Mouse (Mus musculus): ENCODE data around the gene Tsga10ip. TPM values are rescaled to one million over a fixed set of nuclear protein-coding genes. Genes with fewer than 3 reads are reported as not detected.
"Not testable (repeated sequence)": the region's sequence is repeated elsewhere in the genome, so short reads cannot be mapped to it uniquely, and the experiment has no call there.

Tsga10ip gene
- polyA plus RNA-seq, 1 experiment from 2014 or later, result not detected

DNA sequence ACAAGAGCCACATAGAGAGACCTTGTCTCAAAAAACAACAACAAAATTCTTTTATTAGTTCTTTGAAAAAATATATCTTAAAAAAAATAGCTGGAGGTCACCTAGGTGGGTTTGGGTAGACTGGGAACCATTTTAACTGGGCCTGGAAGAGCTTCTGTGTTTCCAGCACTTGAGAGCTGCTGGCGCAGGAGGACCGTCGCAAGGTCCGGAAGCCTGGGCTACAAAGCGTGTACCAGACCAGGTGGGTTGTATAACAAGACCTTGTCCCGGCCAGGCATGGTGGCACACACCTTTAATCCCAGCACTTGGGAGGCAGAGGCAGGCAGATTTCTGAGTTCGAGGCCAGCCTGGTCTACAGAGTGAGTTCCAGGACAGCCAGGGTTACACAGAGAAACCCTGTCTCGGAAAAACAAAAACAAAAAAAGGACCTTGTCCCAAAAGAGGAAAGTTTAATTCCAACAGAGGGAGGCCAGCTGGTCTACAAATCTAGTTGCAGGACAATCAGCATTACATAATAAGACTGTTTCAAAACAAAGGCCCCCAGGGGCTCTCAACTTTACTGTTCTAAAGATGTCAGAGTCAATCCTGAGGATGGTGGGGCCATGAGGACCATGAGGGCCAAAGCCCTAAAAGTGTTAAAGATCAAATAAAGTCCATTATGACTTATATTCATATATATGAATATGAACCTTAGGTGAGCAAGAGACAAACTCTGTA lies 16.6 kb upstream of the Tsga10ip start:
- no peaks in the 10 kb centered on the region for H3K27me3 ChIP-seq (ENCODE audit: control insufficient read depth, insufficient read depth, low read length)
- peaks cover 40% of the 10 kb centered on the region for H3K36me3 ChIP-seq (replicated peaks; ENCODE audit: control insufficient read depth, insufficient read depth)
- DNase-seq (ENCODE audit: low spot score) (no peak), ATAC-seq (ENCODE audit: low FRiP score) (no peak)
- peaks cover 12% of the 10 kb centered on the region for H3K4me1 ChIP-seq (replicated peaks; ENCODE audit: control insufficient read depth, insufficient read depth, low read length)
- H3K9ac ChIP-seq, result no peak overlapping the region
- H3K4me3 ChIP-seq (replicated peaks; ENCODE audit: low read length), result no peak overlapping the region
- no peak overlapping the region for H3K4me2 ChIP-seq (replicated peaks)
- WGBS, result 97% methylated on average over 8 of the region's 8 CpGs
- H3K9me3 ChIP-seq (ENCODE audit: control insufficient read depth, low read length), result no peaks in the 10 kb centered on the region
- no peak overlapping the region for H3K27ac ChIP-seq

DNA sequence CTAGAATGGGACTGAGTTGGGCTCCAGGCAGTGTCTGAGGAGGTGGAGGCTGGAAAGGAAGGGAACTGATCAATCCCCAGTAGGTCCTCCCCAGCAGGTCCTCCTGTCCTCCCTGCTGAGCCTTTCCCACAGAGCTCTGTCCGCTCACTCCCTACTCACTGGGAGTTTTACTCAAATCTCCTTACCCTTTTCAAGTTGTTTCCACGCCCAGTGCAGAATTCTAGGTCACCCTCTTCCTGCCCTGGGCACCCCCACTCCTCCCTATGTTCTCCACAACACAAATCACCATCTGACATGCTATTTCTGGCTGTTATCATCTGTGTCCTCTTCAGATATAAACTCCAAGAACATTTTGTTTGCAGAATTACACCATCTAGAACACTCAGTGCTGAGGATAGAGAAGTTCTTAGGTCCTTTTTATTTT lies 12.2 kb upstream of the Tsga10ip start:
- H3K4me1 ChIP-seq (replicated peaks; ENCODE audit: control insufficient read depth, insufficient read depth, low read length), result no peaks in the 10 kb centered on the region
- no peak for ATAC-seq (ENCODE audit: low FRiP score)
- H3K4me3 ChIP-seq (replicated peaks; ENCODE audit: low read length), result no peak overlapping the region
- no peak for DNase-seq (ENCODE audit: low spot score)
- H3K9ac ChIP-seq, result no peak overlapping the region
- H3K4me2 ChIP-seq (replicated peaks), result no peak overlapping the region
- no peaks in the 10 kb centered on the region for H3K9me3 ChIP-seq (ENCODE audit: control insufficient read depth, low read length)
- 68% methylated on average over 2 of the region's 2 CpGs for WGBS
- H3K27me3 ChIP-seq (ENCODE audit: control insufficient read depth, insufficient read depth, low read length), result no peaks in the 10 kb centered on the region
- H3K27ac ChIP-seq, result no peak overlapping the region
- H3K36me3 ChIP-seq (replicated peaks; ENCODE audit: control insufficient read depth, insufficient read depth), result peaks cover 9% of the 10 kb centered on the region

DNA sequence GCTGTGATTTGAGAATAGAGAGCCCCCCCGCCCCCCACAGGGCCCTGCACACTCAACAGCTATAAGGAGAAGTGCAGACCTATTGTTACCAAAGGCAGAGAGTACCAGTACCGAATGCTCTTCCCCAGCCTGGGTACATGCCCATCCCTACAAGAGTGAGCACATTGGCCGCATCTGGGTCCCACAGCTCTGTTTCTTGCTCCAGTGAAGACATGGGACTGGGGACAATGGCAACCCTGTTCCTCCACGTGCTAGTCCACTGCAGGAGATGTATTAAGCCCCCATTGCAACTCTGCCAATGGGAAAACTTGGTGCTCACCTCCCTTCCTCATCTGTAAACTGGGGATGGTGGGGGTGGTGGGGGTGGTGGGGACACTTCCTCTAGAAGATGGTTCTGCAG lies 11.5 kb upstream of the Tsga10ip start:
- H3K9me3 ChIP-seq (ENCODE audit: control insufficient read depth, low read length), result no peaks in the 10 kb centered on the region
- no peak overlapping the region for H3K9ac ChIP-seq
- H3K4me2 ChIP-seq (replicated peaks), result no peak overlapping the region
- DNase-seq (ENCODE audit: low spot score) (no peak), ATAC-seq (ENCODE audit: low FRiP score) (no peak)
- no peaks in the 10 kb centered on the region for H3K4me1 ChIP-seq (replicated peaks; ENCODE audit: control insufficient read depth, insufficient read depth, low read length)
- H3K4me3 ChIP-seq (replicated peaks; ENCODE audit: low read length), result no peak overlapping the region
- H3K27me3 ChIP-seq (ENCODE audit: control insufficient read depth, insufficient read depth, low read length), result no peaks in the 10 kb centered on the region
- H3K27ac ChIP-seq, result no peak overlapping the region
- 76% methylated on average over 4 of the region's 4 CpGs for WGBS
- peaks cover 4% of the 10 kb centered on the region for H3K36me3 ChIP-seq (replicated peaks; ENCODE audit: control insufficient read depth, insufficient read depth)

DNA sequence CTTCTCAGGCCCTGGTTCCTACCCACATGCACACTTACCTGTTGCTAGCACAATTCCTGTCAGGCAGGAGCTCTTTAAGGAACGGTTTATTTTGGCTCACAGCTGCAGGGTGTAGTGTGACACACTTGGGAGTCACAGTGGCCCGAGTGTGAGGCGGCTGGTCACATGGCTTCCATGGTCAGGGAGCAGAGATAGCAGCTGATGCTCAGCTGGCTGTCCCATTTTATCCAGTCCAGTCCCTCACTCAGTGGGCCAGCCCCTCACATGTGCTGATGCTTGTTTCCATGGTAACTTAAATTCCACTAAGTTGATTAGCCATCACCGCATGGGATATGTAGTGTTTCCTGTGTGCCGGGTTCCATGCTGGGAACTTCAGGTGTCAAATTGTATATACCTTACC lies 9.6 kb upstream of the Tsga10ip start:
- Histone ChIP-seq H3K36me3 (replicated peaks; ENCODE audit: control insufficient read depth, insufficient read depth) (peaks cover 2% of the 10 kb centered on the region), H3K9ac (no peak overlapping the region), H3K4me3 (replicated peaks; ENCODE audit: low read length) (no peak overlapping the region), H3K9me3 (ENCODE audit: control insufficient read depth, low read length) (no peaks in the 10 kb centered on the region), H3K27me3 (ENCODE audit: control insufficient read depth, insufficient read depth, low read length) (no peaks in the 10 kb centered on the region), H3K27ac (no peak overlapping the region), H3K4me1 (replicated peaks; ENCODE audit: control insufficient read depth, insufficient read depth, low read length) (peaks cover 8% of the 10 kb centered on the region), H3K4me2 (replicated peaks) (no peak overlapping the region)
- no peak for DNase-seq (ENCODE audit: low spot score)
- no peak for ATAC-seq (ENCODE audit: low FRiP score)
- 58% methylated on average over 5 of the region's 5 CpGs for WGBS

DNA sequence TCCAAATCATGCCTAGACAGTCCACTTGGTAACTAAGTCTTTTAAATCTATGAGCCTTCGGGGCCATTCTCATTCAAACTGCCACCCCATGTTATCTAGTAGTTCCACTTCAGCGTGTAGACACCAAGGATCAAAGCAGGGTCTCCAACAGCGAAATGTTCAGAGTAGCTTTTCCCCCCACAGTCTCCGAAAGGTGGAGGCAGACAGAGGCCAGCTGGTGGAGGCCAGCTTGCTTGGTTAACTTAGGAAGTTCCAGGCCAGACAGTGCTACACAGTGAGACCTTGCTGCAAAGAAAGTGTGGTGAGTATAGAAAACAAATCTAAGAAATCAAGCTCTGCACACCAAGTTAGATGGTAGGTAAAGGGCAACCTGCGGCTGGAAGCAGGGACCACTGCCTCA lies 8.3 kb upstream of the Tsga10ip start:
- no peaks in the 10 kb centered on the region for H3K36me3 ChIP-seq (replicated peaks; ENCODE audit: control insufficient read depth, insufficient read depth)
- no peak overlapping the region for H3K4me2 ChIP-seq (replicated peaks)
- H3K27ac ChIP-seq, result no peak overlapping the region
- no peaks in the 10 kb centered on the region for H3K9me3 ChIP-seq (ENCODE audit: control insufficient read depth, low read length)
- ATAC-seq (ENCODE audit: low FRiP score), result no peak
- WGBS, result 93% methylated on average over 5 of the region's 5 CpGs
- DNase-seq (ENCODE audit: low spot score), result no peak
- no peak overlapping the region for H3K9ac ChIP-seq
- no peaks in the 10 kb centered on the region for H3K27me3 ChIP-seq (ENCODE audit: control insufficient read depth, insufficient read depth, low read length)
- H3K4me1 ChIP-seq (replicated peaks; ENCODE audit: control insufficient read depth, insufficient read depth, low read length), result peaks cover 12% of the 10 kb centered on the region
- H3K4me3 ChIP-seq (replicated peaks; ENCODE audit: low read length), result no peak overlapping the region

DNA sequence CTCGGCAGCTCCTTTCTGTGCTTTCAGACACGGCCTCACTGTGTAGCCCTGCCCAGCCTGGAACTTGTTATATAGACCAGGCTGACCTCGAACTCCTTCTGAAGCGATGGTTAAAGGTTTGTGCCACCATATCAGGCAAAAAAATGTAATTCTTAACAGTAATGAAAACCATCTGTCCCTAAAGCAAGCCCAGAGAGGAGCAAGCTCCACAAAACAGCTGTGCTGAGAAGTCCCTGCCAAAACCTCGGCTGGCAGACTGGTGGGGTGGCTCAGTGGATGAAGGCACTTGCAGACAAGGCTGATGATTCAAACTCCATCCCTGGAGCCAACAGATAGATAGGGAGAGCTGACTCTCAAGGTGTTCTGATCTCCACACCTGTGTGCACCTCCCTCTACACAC lies 6.7 kb upstream of the Tsga10ip start:
- WGBS, result 81% methylated on average over 5 of the region's 5 CpGs
- H3K4me2 ChIP-seq (replicated peaks), result no peak overlapping the region
- no peaks in the 10 kb centered on the region for H3K36me3 ChIP-seq (replicated peaks; ENCODE audit: control insufficient read depth, insufficient read depth)
- H3K4me3 ChIP-seq (replicated peaks; ENCODE audit: low read length), result no peak overlapping the region
- no peak for ATAC-seq (ENCODE audit: low FRiP score)
- H3K9ac ChIP-seq, result no peak overlapping the region
- no peaks in the 10 kb centered on the region for H3K9me3 ChIP-seq (ENCODE audit: control insufficient read depth, low read length)
- H3K27ac ChIP-seq, result no peak overlapping the region
- no peaks in the 10 kb centered on the region for H3K27me3 ChIP-seq (ENCODE audit: control insufficient read depth, insufficient read depth, low read length)
- H3K4me1 ChIP-seq (replicated peaks; ENCODE audit: control insufficient read depth, insufficient read depth, low read length), result peaks cover 12% of the 10 kb centered on the region
- no peak for DNase-seq (ENCODE audit: low spot score)

DNA sequence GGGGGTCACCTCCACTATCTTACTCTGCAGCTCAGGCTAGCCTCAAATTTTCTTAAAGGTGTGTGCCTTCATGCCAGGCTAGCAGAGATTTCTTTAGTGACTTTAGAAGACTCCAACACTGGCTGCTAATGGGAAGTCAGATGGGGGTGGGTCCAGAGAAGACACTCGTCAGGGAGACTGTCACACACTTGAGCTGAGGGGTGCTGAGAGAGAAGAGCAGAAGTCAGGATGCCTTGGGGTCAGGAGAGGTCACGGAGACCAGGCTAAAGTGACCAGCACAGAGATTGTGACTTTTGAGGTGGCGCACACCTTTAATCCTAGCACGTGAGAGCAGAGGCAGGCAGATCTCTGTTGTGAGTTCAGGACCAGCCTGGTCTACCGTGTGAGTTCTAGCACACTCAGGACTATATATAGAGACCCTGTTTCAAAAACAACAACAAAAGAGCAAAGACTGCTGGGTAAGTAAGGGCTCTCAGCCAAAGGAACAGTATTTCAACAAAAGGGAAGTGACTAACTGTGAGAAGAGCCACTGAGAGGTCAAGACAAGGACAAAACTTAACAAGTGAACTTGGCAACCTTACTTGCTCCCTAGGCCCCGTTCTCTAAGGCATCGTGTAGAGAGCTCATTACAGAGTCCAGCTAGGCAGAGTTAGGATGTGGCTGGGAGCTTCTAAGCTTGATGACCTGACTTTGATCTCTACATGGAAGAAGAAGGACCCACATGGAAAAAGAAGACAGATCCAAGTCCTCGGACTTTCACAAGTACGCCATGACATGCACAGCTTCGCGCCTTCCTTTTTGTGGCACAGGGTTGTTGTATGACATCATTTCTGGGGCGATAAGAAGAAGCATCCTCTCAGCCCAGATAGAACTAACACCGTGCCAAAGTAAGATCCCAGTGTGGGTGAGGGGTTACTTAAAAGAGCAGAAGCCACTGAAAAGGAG lies 6.0 kb upstream of the Tsga10ip start:
- Histone ChIP-seq H3K4me2 (replicated peaks) (peak overlapping the region; percentile 77), H3K27ac (no peak overlapping the region), H3K9me3 (ENCODE audit: control insufficient read depth, low read length) (no peaks in the 10 kb centered on the region), H3K4me3 (replicated peaks; ENCODE audit: low read length) (no peak overlapping the region), H3K9ac (no peak overlapping the region), H3K27me3 (ENCODE audit: control insufficient read depth, insufficient read depth, low read length) (no peaks in the 10 kb centered on the region), H3K36me3 (replicated peaks; ENCODE audit: control insufficient read depth, insufficient read depth) (no peaks in the 10 kb centered on the region), H3K4me1 (replicated peaks; ENCODE audit: control insufficient read depth, insufficient read depth, low read length) (peaks cover 12% of the 10 kb centered on the region)
- WGBS, result 87% methylated on average over 13 of the region's 13 CpGs
- ATAC-seq (ENCODE audit: low FRiP score) (no peak), DNase-seq (ENCODE audit: low spot score) (no peak)

DNA sequence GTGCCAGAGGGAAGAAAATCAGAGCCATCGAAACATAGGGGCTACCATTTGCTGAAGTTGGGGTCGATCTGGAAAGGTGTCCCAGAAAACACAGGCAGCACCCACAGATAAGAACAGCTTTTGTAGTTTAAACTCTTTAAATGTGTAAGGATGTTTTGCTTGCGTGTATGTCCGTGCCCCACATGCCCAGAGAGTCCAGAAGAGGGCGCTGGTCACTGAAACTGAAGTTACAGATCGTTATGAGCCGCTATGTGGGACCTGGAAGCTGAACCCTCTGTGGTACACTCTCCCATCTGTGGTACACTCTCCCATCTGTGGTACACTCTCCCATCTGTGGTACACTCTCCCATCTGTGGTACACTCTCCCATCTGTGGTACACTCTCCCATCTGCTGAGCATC lies 4.8 kb upstream of the Tsga10ip start:
- WGBS, result 17% methylated on average over 7 of the region's 7 CpGs
- H3K9me3 ChIP-seq (ENCODE audit: control insufficient read depth, low read length), result no peaks in the 10 kb centered on the region
- H3K9ac ChIP-seq, result peak overlapping the region; percentile 76
- peak overlapping the region; percentile 48 for H3K4me3 ChIP-seq (replicated peaks; ENCODE audit: low read length)
- H3K4me2 ChIP-seq (replicated peaks), result peak overlapping the region; percentile 77
- H3K36me3 ChIP-seq (replicated peaks; ENCODE audit: control insufficient read depth, insufficient read depth), result no peaks in the 10 kb centered on the region
- peak overlapping the region; percentile 88 for H3K27ac ChIP-seq
- peak; percentile 75 for DNase-seq (ENCODE audit: low spot score)
- no peaks in the 10 kb centered on the region for H3K27me3 ChIP-seq (ENCODE audit: control insufficient read depth, insufficient read depth, low read length)
- ATAC-seq (ENCODE audit: low FRiP score), result peak; percentile 25; the same call in 1 of the 2 replicates
- peaks cover 12% of the 10 kb centered on the region for H3K4me1 ChIP-seq (replicated peaks; ENCODE audit: control insufficient read depth, insufficient read depth, low read length)

DNA sequence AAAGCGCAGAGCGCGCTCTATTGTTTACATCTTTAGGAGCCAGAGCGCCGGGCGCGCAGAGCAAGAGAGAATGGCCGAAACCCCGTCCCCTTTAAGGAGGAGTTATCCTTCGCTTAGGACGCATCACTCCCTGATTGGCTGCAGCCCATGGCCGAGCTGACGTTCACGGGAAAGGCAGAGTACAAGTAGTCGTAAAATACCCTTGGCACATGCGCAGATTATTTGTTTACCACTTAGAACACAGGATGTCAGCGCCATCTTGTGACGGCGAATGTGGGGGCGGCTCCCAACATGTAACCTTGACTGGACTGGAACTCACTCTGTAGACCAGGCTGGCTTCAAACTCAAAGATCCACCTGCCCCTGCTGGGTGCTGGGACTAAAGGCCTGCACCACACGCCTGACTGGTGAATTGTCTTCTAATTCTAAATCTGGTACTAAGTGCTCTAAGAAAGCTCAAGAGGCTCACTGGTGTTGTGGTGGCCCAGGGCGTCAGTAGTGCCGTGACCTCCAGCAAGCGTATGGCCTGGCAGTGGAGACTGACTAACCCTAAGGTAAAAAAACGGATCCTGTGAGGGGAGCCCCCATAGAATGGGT lies 4.3 kb upstream of the Tsga10ip start:
- H3K9me3 ChIP-seq (ENCODE audit: control insufficient read depth, low read length); DNase-seq (ENCODE audit: low spot score); H3K36me3 ChIP-seq (replicated peaks; ENCODE audit: control insufficient read depth, insufficient read depth); H3K27me3 ChIP-seq (ENCODE audit: control insufficient read depth, insufficient read depth, low read length): not testable (repeated sequence)
- WGBS, result 22% methylated on average over 21 of the region's 25 CpGs
- Histone ChIP-seq H3K27ac (peak overlapping the region; percentile 88), H3K4me1 (replicated peaks; ENCODE audit: control insufficient read depth, insufficient read depth, low read length) (peaks cover 12% of the 10 kb centered on the region), H3K4me2 (replicated peaks) (peak overlapping the region; percentile 77), H3K4me3 (replicated peaks; ENCODE audit: low read length) (peak overlapping the region; percentile 48), H3K9ac (peak overlapping the region; percentile 76)
- peak; percentile 87 for ATAC-seq (ENCODE audit: low FRiP score)

Data from hindbrain, embryonic 14.5 days (tissue).